Mouse (Mus musculus): ENCODE results near the gene Rps27a. TPM values are rescaled to one million over a fixed set of nuclear protein-coding genes. Genes with fewer than 3 reads are reported as not detected.

The Rps27a gene
- 68.8 and 118 TPM in 2 replicates for polyA plus RNA-seq (2012; rRNA removed)

- Histone ChIP-seq H3K4me1 (ENCODE audit: control insufficient read depth, insufficient read depth, low read length) (no peaks in the 10 kb centered on the region; the same call in 1 of the 2 replicates), H3K4me3 (replicated peaks; ENCODE audit: extremely low read depth, low read depth, low read length) (peak within 1 kb of the TSS; percentile 97)
- TF ChIP-seq POLR2A (IDR thresholded peaks at IDR 0.05; ENCODE audit: borderline replicate concordance, extremely low read depth, low read depth, low read length) (peak; percentile 94; the same call in 1 of the 2 replicates), CTCF (IDR thresholded peaks at IDR 0.05; ENCODE audit: insufficient read depth, low read length) (no peak)
- peak; percentile 93 for DNase-seq
- WGBS, result under 1% methylated on average over 46 of the region's 46 CpGs
These were observed at the start of gene Rps27a, which contains the start of gene Clhc1 for GRCm38 (mm10) chr11:29547752-29548503. Rps27a (minus strand) TSS chr11:29548109. Clhc1 (plus strand) TSS chr11:29547950.

GRCm38 (mm10) chr11:29597159-29597558 is 49.2 kb upstream of the Rps27a start:
- TF ChIP-seq CTCF (IDR thresholded peaks at IDR 0.05; ENCODE audit: insufficient read depth, low read length) (no peak), POLR2A (IDR thresholded peaks at IDR 0.05; ENCODE audit: borderline replicate concordance, extremely low read depth, low read depth, low read length) (no peak)
- DNase-seq, result no peak
- Histone ChIP-seq H3K4me1 (ENCODE audit: control insufficient read depth, insufficient read depth, low read length) (no peaks in the 10 kb centered on the region), H3K4me3 (replicated peaks; ENCODE audit: extremely low read depth, low read depth, low read length) (no peak overlapping the region)

GRCm38 (mm10) chr11:29595217-29595616 is 47.3 kb upstream of the Rps27a start:
- no peak for TF ChIP-seq CTCF (IDR thresholded peaks at IDR 0.05; ENCODE audit: insufficient read depth, low read length)
- no peak for TF ChIP-seq POLR2A (IDR thresholded peaks at IDR 0.05; ENCODE audit: borderline replicate concordance, extremely low read depth, low read depth, low read length)
- Histone ChIP-seq H3K4me3 (replicated peaks; ENCODE audit: extremely low read depth, low read depth, low read length) (no peak overlapping the region), H3K4me1 (ENCODE audit: control insufficient read depth, insufficient read depth, low read length) (no peaks in the 10 kb centered on the region)
- DNase-seq, result no peak

- no peak for DNase-seq
- no peak overlapping the region for H3K4me3 ChIP-seq (replicated peaks; ENCODE audit: extremely low read depth, low read depth, low read length)
- no peak for TF ChIP-seq POLR2A (IDR thresholded peaks at IDR 0.05; ENCODE audit: borderline replicate concordance, extremely low read depth, low read depth, low read length)
- TF ChIP-seq CTCF (IDR thresholded peaks at IDR 0.05; ENCODE audit: insufficient read depth, low read length), result 0 out of 2 replicates have a peak, but pooled peaks have one; percentile 2
- no peaks in the 10 kb centered on the region for H3K4me1 ChIP-seq (ENCODE audit: control insufficient read depth, insufficient read depth, low read length)
These were observed 31.7 kb upstream of the Rps27a start for GRCm38 (mm10) chr11:29579610-29580009.

- 69% methylated on average over 2 of the region's 2 CpGs for whole genome bisulfite sequencing
- DNase-seq, result no peak
- no peak for TF ChIP-seq CTCF (IDR thresholded peaks at IDR 0.05; ENCODE audit: insufficient read depth, low read length)
- TF ChIP-seq POLR2A (IDR thresholded peaks at IDR 0.05; ENCODE audit: borderline replicate concordance, extremely low read depth, low read depth, low read length), result no peak
These were observed 24.7 kb upstream of the Rps27a start for GRCm38 (mm10) chr11:29572656-29573055.

GRCm38 (mm10) chr11:29571536-29571935 is 23.6 kb upstream of the Rps27a start:
- WGBS, result 28% methylated on average over 3 of the region's 3 CpGs
- TF ChIP-seq CTCF (IDR thresholded peaks at IDR 0.05; ENCODE audit: insufficient read depth, low read length) (no peak), POLR2A (IDR thresholded peaks at IDR 0.05; ENCODE audit: borderline replicate concordance, extremely low read depth, low read depth, low read length) (no peak)
- no peak for DNase-seq
- H3K4me1 ChIP-seq (ENCODE audit: control insufficient read depth, insufficient read depth, low read length), result no peaks in the 10 kb centered on the region
- H3K4me3 ChIP-seq (replicated peaks; ENCODE audit: extremely low read depth, low read depth, low read length), result no peak overlapping the region

More at GRCm38 (mm10) chr11:29572656-29573055, 24.7 kb upstream of the Rps27a start:
- no peaks in the 10 kb centered on the region for H3K4me1 ChIP-seq (ENCODE audit: control insufficient read depth, insufficient read depth, low read length)
- H3K4me3 ChIP-seq (replicated peaks; ENCODE audit: extremely low read depth, low read depth, low read length), result no peak overlapping the region

GRCm38 (mm10) chr11:29563406-29563805 is 15.5 kb upstream of the Rps27a start:
- no peak overlapping the region for H3K4me3 ChIP-seq (replicated peaks; ENCODE audit: extremely low read depth, low read depth, low read length)
- WGBS, result 80% methylated on average over 2 of the region's 2 CpGs
- H3K4me1 ChIP-seq (ENCODE audit: control insufficient read depth, insufficient read depth, low read length), result no peaks in the 10 kb centered on the region
- TF ChIP-seq CTCF (IDR thresholded peaks at IDR 0.05; ENCODE audit: insufficient read depth, low read length) (no peak), POLR2A (IDR thresholded peaks at IDR 0.05; ENCODE audit: borderline replicate concordance, extremely low read depth, low read depth, low read length) (no peak)
- no peak for DNase-seq

- DNase-seq, result no peak
- 87% methylated on average over 3 of the region's 3 CpGs for WGBS
These were observed 13.1 kb upstream of the Rps27a start for GRCm38 (mm10) chr11:29560990-29561389.

GRCm38 (mm10) chr11:29560452-29560851 is 12.5 kb upstream of the Rps27a start:
- 79% methylated on average over 9 of the region's 9 CpGs for WGBS
- Histone ChIP-seq H3K4me1 (ENCODE audit: control insufficient read depth, insufficient read depth, low read length) (no peaks in the 10 kb centered on the region), H3K4me3 (replicated peaks; ENCODE audit: extremely low read depth, low read depth, low read length) (no peak overlapping the region)
- no peak for DNase-seq
- TF ChIP-seq CTCF (IDR thresholded peaks at IDR 0.05; ENCODE audit: insufficient read depth, low read length) (no peak), POLR2A (IDR thresholded peaks at IDR 0.05; ENCODE audit: borderline replicate concordance, extremely low read depth, low read depth, low read length) (no peak)

More at GRCm38 (mm10) chr11:29560990-29561389, 13.1 kb upstream of the Rps27a start:
- no peak for TF ChIP-seq CTCF (IDR thresholded peaks at IDR 0.05; ENCODE audit: insufficient read depth, low read length)
- TF ChIP-seq POLR2A (IDR thresholded peaks at IDR 0.05; ENCODE audit: borderline replicate concordance, extremely low read depth, low read depth, low read length), result no peak
- Histone ChIP-seq H3K4me1 (ENCODE audit: control insufficient read depth, insufficient read depth, low read length) (no peaks in the 10 kb centered on the region), H3K4me3 (replicated peaks; ENCODE audit: extremely low read depth, low read depth, low read length) (no peak overlapping the region)

- TF ChIP-seq POLR2A (IDR thresholded peaks at IDR 0.05; ENCODE audit: borderline replicate concordance, extremely low read depth, low read depth, low read length) (no peak), CTCF (IDR thresholded peaks at IDR 0.05; ENCODE audit: insufficient read depth, low read length) (no peak)
- WGBS, result 56% methylated on average over 1 of the region's 1 CpGs
- Histone ChIP-seq H3K4me1 (ENCODE audit: control insufficient read depth, insufficient read depth, low read length) (no peaks in the 10 kb centered on the region; the same call in 1 of the 2 replicates), H3K4me3 (replicated peaks; ENCODE audit: extremely low read depth, low read depth, low read length) (no peak overlapping the region)
- no peak for DNase-seq
These were observed 1.5 kb upstream of the Rps27a start for GRCm38 (mm10) chr11:29549425-29549778.
